Mouse (Mus musculus): ENCODE data around the gene Erc2.

The Erc2 gene

DNA sequence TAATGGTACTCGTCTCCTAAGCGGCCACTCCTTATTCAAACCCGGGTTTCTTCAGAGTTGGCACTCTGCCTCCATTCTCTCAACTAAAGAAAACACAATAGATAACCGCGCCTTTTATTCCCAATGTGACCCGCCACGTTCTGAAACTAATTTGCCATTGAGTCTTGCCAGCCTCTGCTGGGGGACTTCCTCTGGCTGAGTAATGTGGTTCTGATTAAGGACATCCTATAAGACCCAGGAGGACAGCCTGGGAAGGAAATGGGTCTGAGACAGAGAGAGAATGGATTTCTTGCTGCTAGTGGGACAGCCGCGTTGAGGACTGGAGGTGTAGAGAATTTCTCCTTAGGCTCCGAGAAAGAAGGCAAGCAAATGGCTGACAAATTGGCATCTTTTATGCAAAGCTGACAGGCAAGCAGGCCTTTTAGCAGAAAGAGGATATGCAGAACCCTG, 753.4 kb downstream of the Erc2 start:
- in situ Hi-C loops (cut with MboI, MseI), result no loop called here

- in situ Hi-C loops (cut with MboI, MseI), result no loop called here
Observed at GRCm38 (mm10) chr14:28376208-28376805, 754.1 kb downstream of the Erc2 start.

- in situ Hi-C loops (cut with MboI, MseI), result no loop called here
Observed at GRCm38 (mm10) chr14:28377519-28377918, 755.3 kb downstream of the Erc2 start.

- in situ Hi-C loops (cut with MboI, MseI), result no loop called here
Observed at GRCm38 (mm10) chr14:28380129-28380528, 757.9 kb downstream of the Erc2 start.

GRCm38 (mm10) chr14:28381801-28382550, 759.7 kb downstream of the Erc2 start:
- in situ Hi-C loops (cut with MboI, MseI), result no loop called here

DNA sequence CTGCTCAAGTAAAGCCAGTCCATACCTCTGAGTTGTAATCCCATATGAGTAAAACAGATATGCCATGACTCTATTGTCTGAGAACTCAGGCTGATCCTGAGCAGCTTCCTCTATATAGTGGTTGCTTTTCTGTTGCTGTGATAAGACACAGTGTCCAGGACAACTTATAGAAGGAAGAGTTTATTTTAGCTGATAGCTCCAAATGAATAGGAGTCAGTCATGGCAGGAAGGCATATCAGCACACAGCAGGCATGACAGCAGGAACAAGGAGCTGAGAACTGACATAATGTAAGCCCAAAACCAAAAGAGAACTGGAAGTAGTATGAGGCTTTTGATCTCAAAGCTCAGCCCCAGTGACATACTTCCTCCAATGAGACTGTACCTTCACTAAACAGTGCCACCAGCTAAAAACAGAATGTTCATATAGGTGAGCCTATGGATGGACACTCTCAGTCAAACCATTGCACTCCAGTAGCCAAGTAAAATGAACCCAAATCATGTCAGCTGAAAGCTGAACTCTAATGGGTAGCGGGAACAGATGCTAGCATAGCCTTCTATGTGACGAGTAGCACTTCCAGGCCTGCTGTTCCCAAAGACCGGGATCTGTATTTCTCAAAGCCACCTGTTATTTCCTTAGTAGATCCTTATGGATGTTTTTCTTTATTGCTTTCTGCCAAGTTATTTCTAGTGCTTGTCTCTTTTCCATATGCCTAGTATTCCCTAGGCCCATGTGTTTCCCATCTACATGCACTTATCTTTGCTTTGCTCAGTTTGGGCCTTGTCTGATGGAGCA, 764.8 kb downstream of the Erc2 start:
- in situ Hi-C loops (cut with MboI, MseI), result no loop called here

DNA sequence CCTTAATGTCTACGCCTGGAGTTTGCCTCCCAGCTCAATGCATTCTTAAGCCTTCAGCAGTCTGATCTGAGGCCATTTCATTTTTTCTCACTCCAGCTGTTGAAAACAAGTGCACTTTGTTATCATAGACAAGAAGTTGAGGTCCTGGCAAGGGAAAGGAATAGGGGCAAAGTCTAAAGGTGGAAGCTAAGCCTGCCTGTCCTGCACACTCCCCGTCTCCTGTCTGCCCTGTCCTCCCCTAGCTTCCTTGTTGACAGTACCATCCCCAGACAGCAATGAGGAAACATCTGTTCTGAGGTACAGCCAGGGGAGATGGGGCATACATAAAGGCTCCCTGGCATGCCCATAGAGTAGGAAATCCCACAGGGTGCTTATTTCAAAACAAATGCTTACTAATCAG, 776.7 kb downstream of the Erc2 start:
- in situ Hi-C loops (cut with MboI, MseI), result no loop called here

GRCm38 (mm10) chr14:28399897-28400296, 777.7 kb downstream of the Erc2 start:
- in situ Hi-C loops (cut with MboI, MseI), result no loop called here

- in situ Hi-C loops (cut with MboI, MseI), result no loop called here
Observed at GRCm38 (mm10) chr14:28405277-28405840, 783.1 kb downstream of the Erc2 start.

DNA sequence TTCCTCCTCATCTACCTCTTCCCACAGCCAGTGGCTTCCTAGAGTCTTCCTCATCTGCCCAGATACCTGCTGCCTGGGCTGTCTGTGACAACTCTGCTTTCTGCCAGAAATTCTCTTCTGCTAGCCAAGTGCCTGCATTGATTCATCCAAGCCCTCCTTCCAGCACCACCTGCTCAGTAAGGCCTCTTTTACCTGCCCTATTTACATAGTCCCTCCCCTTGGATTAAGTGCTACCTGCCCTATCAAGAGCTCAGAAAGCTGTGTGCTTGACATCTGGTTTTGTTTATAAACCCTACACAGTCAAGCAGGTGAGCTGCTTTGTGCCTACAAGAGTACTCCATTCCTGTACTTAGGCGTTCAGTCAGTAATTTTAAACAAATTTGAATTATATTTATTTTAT, 787.2 kb downstream of the Erc2 start:
- in situ Hi-C loops (cut with MboI, MseI), result no loop called here

DNA sequence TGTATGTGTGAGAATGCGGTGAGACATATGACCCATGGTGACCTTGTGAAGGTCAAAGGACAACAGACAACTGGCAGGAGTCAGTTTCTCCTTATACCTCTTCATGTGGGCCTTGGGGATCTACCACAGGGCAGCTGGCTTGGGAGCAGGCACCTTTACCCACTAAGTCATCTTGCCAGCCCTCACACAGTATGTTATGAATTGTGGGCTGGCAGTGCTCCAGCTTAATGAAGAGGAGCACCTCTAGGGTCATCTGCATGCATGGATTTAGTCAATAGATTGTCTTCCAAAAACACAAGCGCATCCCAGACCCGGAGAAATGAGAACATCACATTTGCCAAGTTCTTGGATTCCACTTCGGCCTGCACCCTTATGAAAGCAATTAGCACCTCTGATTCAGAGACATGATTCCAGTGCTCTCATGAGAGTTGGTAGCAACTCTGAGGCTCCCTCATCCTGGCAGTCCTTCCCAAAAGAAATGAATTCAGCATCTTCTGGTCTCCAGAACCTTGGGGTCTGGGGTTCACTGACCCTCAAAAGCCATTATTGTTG, 787.6 kb downstream of the Erc2 start:
- in situ Hi-C loops (cut with MboI, MseI), result no loop called here

DNA sequence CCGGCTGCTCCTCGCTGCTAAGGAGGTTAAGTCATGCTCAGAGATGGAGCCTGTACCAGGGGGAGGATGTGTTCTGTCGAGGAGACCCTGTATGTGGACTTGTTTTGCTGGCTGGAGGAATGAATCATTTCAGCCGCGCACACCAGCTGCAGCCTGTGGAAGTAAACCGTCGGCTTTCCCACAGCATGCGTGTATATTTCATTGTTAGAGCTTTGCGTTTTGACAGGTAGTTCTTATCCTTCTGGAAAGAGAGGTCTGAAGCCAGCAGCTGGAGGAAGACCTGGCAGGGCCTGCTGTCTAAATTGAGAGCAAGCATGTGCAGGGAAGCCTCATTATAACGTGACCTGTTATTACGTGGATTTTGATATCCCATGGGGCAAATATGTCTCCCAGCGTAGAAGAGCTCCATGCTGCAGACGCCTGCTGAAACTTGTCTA, 788.6 kb downstream of the Erc2 start:
- in situ Hi-C loops (cut with MboI, MseI), result no loop called here

DNA sequence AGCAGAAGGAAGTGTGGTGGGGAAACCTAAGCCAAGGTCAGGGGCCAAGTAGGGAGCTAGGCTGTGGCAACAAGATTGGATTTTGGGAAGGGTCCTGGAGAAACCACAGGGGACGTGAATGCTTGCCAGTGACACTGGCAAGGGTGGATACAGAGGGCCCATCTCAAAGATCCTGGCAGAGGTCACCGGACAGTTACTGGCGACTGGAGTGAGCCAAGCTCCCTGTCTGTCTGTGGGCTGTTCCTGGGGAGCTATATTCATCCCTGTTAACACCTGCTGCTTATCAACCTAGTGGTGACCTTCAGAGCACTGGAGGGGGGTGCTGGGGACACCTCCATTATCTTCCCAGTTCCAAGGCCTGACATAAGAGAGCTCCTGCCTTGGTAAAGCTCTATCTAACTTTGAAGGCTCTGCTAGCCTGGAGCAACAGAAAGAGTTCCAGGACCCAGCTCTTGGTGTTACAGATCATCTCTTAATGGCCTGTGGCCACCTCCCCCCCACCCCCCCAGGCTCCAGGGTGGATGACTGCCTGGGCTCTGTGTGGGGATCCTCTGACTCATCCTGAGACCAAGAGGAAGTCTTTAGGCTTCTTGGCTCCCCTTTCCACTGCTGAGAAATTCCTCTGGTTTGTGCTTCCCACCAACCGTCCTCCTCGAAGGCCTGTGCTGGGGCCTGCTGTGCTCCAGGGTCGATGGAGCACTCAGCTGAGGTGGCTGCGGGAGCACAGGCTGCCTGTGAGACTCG, 790.2 kb downstream of the Erc2 start:
- in situ Hi-C loops (cut with MboI, MseI), result no loop called here

DNA sequence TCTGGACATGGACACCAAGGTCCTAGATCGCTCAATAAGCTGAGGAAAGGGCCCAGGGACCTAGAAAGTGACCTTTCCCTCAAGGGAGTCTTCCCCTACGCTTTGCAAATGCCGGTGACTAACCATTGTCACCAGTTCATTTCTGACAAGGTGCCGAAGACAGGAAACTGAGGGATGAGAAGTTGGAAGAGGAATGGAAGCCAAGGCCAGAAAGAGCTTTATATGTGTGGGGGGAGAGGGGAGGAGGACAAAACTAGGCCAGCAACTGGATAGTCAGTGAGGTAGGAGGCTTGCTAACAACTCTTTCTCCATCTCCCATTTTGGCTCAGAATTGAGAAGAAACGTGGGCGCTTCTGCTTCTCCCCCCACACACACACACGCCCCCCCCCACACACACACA, 791.3 kb downstream of the Erc2 start:
- in situ Hi-C loops (cut with MboI, MseI), result no loop called here

GRCm38 (mm10) chr14:28417019-28417418, 794.8 kb downstream of the Erc2 start:
- in situ Hi-C loops (cut with MboI, MseI), result no loop called here

- in situ Hi-C loops (cut with MboI, MseI), result no loop called here
Observed at GRCm38 (mm10) chr14:28418497-28418896, 796.3 kb downstream of the Erc2 start.

- in situ Hi-C loops (cut with MboI, MseI), result no loop called here
Observed at GRCm38 (mm10) chr14:28419188-28419587, 797.0 kb downstream of the Erc2 start.

GRCm38 (mm10) chr14:28420596-28420995, 798.4 kb downstream of the Erc2 start:
- in situ Hi-C loops (cut with MboI, MseI), result no loop called here

DNA sequence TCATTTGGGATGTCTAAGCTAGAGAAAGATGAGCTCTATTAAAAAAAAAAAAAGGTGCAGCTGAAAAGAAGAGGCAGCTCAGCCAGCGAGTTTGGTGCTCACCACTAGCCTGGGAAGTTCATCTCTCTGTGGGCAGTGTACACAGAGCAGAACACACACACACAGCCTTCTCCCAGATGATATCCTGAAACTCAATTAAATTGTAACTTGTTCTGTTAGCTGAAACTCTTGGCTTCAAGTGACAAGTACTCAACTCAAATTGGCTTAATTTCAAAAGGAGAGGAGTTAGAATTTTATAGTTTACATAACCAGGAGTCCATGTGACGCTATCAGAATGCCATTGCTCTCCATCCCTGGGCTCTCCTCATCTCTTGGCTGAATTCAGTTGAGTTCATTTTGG, 804.4 kb downstream of the Erc2 start:
- in situ Hi-C loops (cut with MboI, MseI), result no loop called here

DNA sequence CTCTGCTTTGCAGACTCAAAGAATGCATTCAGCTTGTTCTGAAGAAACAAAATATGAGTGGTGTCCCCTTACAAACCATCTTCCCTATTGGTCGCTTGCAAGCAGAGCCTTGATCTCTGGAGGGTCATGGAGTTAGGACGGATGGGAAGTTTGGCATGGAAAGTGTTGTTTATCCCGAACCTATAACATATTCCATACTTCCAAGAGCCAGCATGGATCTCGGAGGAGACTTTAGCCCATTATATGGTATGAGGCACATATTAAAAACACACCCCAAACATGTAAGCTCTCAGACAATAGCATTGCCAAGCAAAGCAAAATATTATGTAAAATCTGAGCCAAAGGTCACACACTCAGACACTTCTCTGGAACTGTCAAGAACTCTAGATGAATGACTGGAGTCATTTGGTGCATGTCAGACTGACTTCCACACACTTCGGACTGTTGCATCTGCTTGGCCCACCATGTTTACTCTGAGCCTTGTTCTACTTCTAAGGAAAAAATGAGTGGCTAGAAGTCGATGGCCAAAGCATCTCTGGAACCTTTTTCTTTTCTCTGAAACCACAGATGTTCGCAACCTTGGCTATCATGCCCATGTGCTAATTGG, 809.6 kb downstream of the Erc2 start:
- in situ Hi-C loops (cut with MboI, MseI), result no loop called here

GRCm38 (mm10) chr14:28434996-28435395, 812.8 kb downstream of the Erc2 start:
- in situ Hi-C loops (cut with MboI, MseI), result no loop called here
